Mouse (Mus musculus) heart, adult 2 months (tissue): ENCODE data around the gene Tmc8.

Source experiments
- CTCF ChIP-seq: fragments of 200-600 bp; IDR thresholded peaks from 2 replicates; pipeline ENCODE4 v1.8.1; 2022; ENCODE audit warnings: antibody characterized with exemption, mild to moderate bottlenecking, moderate library complexity
- EP300 ChIP-seq: fragments of 200-500 bp; IDR thresholded peaks from 2 replicates; pipeline ENCODE4 v1.6.1; 2011; ENCODE audit warnings: low read depth, low read length, control low read depth; ENCODE audit not compliant: insufficient read depth
- POLR2A ChIP-seq: fragments of 200-500 bp; IDR thresholded peaks from 2 replicates; pipeline ENCODE4 v1.6.1; 2011; ENCODE audit warnings: mild to moderate bottlenecking, low read depth, low read length, control low read depth; ENCODE audit not compliant: insufficient read depth

GRCm38 (mm10) chr11:117779434-117780198 is 2.3 kb upstream of the Tmc8 start:
- peak; percentile 34 for TF ChIP-seq CTCF
- TF ChIP-seq EP300 = peak; percentile 61; the same call in 1 of the 2 replicates
- TF ChIP-seq POLR2A = peak; percentile 87
